Mouse (Mus musculus) lung, postnatal 0 days (tissue): ENCODE measurements around the gene Svop.

Experiments
- CTCF ChIP-seq: IDR thresholded peaks from 2 replicates; pipeline ENCODE4 v1.5.1; 2016; ENCODE audit warnings: antibody characterized with exemption, mild to moderate bottlenecking
- EP300 ChIP-seq: IDR thresholded peaks from 2 replicates; pipeline ENCODE4 v1.6.1; 2016; ENCODE audit warnings: antibody characterized with exemption, mild to moderate bottlenecking, control low read depth

- no peak for TF ChIP-seq EP300
- no peak for TF ChIP-seq CTCF
Measured at GRCm38 (mm10) chr5:114087875-114088480, 3.4 kb downstream of the Svop start.
